Mouse (Mus musculus) bone marrow macrophage, adult 2 months (primary cell): ENCODE measurements at regions not wholly inside any gene's neighbourhood (a gene's known extent, or its start where the extent isn't known, plus 50 kb on each side); places are given as distances from the start of the nearest gene placed in this dataset.

Source experiments
- CTCF ChIP-seq: IDR thresholded peaks from 2 replicates; pipeline ENCODE4 v1.5.1; 2012; ENCODE audit warnings: low read depth, mild to moderate bottlenecking, low read length, moderate library complexity
- POLR2A ChIP-seq: IDR thresholded peaks from 2 replicates; pipeline ENCODE4 v1.6.1; 2012; ENCODE audit warnings: mild to moderate bottlenecking, low read depth, low read length, borderline replicate concordance

DNA sequence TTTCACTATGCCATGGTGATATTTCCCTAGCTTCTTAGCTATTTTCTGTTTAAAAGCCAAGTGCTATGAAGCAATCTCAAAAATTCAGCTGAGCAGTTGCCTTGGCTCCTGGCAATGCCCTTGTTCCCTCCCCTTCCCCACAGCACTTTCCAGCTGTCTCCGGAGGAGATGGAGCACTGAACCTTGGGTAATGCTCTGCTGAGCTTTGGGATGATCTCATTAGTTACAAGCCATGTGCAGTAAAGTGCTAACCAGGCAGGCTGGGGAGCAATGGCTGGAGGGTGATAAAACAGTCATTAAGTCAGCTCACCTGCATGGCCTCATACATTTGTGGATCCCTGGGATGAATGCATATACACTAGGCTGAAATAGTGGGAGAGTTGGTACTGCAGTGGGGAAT, 659.4 kb downstream of the Rab28 start:
- TF ChIP-seq CTCF (no peak), POLR2A (no peak)
